21 mouse cellular contexts compared by ENCODE assay signal in genomic region chr10:45004037-45004653, GRCm38 (mm10).
DNase-seq lines count a peak whose midpoint lies in the region; ATAC-seq lines count a peak whose summit lies in the region.
"Had no signal": no experiment of that assay in that cellular context is flagged by ENCODE, and none has a peak within 500 bp of the region (broad histone marks: within the 10 kb centered on the region; RNA-seq: fewer than 3 reads in every experiment).

No protein-coding gene starts in this region.

- DNase-seq in heart, adult 8-10 months (ENCODE audit: low spot score), result no peak
- peak; percentile 9 to 18 for DNase-seq in heart, postnatal 10 days
- DNase-seq in Muller cell, postnatal 12 days (ENCODE audit: inconsistent ontology term), result peak; percentile 30
- DNase-seq in layer of hippocampus, adult 11-12 months (ENCODE audit: low spot score), result no peak
- no peak for DNase-seq in layer of hippocampus, postnatal 25 days (ENCODE audit: extremely low spot score in 1 of 2, low spot score in 1 of 2)
- DNase-seq: cerebellum, adult 11 months; cerebellum, adult 8-10 months; embryo, embryonic 11 days; gastrocnemius, adult 2 months; gastrocnemius, postnatal 25 days had no signal

- no peak overlapping the region for H3K27ac ChIP-seq in heart, embryonic 13.5 days (replicated peaks)
- H3K27ac ChIP-seq in heart, embryonic 12.5 days (ENCODE audit: poor library complexity, severe bottlenecking), result no peak overlapping the region
- H3K27ac ChIP-seq: embryonic facial prominence, embryonic 15.5 days; forebrain, embryonic 10.5 days; gastrocnemius, adult 2 months; hindbrain, embryonic 10.5 days; hindbrain, embryonic 14.5 days had no signal

- 50% methylated on average over 9 of the region's 9 CpGs for WGBS in heart, embryonic 13.5 days
- WGBS in heart, embryonic 12.5 days, result 55% methylated on average over 9 of the region's 9 CpGs

- no peaks in the 10 kb centered on the region for H3K36me3 ChIP-seq in heart, embryonic 13.5 days
- no peaks in the 10 kb centered on the region for H3K36me3 ChIP-seq in heart, embryonic 12.5 days
- H3K36me3 ChIP-seq: embryonic facial prominence, embryonic 15.5 days; forebrain, embryonic 10.5 days; heart, embryonic 15.5 days; hindbrain, embryonic 10.5 days; intestine, embryonic 15.5 days had no signal

- H3K27me3 ChIP-seq in heart, embryonic 13.5 days (replicated peaks), result no peaks in the 10 kb centered on the region
- 0 out of 2 replicates have a peak, but pooled peaks cover 3% of the 10 kb centered on the region for H3K27me3 ChIP-seq in heart, embryonic 12.5 days (replicated peaks)
- H3K27me3 ChIP-seq: embryonic facial prominence, embryonic 15.5 days; heart, embryonic 15.5 days; intestine, embryonic 15.5 days had no signal

- peak; percentile 31; the same call in 1 of the 2 replicates for ATAC-seq in heart, embryonic 13.5 days (ENCODE audit: extremely low read depth, insufficient number of reproducible peaks, low FRiP score, low TSS enrichment)
- ATAC-seq in heart, embryonic 12.5 days (ENCODE audit: insufficient number of reproducible peaks, low FRiP score), result no peak
- ATAC-seq in megakaryocyte-erythroid progenitor cell, adult 5-6 weeks (replicated peaks; ENCODE audit: low FRiP score, low TSS enrichment, poor library complexity, severe bottlenecking), result peak; percentile 38
- ATAC-seq: forebrain, embryonic 14.5 days; intestine, embryonic 15.5 days had no signal

- H3K4me2 ChIP-seq in heart, embryonic 13.5 days, result no peak overlapping the region
- H3K4me2 ChIP-seq in heart, embryonic 12.5 days, result no peak overlapping the region
- H3K4me2 ChIP-seq: hindbrain, embryonic 14.5 days had no signal

- no peak overlapping the region for H3K4me3 ChIP-seq in heart, embryonic 13.5 days
- no peak overlapping the region for H3K4me3 ChIP-seq in heart, embryonic 12.5 days
- H3K4me3 ChIP-seq: embryonic facial prominence, embryonic 15.5 days; erythroblast, embryonic 14.5 days; forebrain, embryonic 10.5 days; gastrocnemius, adult 2 months; heart, embryonic 15.5 days; hindbrain, embryonic 10.5 days; intestine, embryonic 15.5 days had no signal

- H3K9me3 ChIP-seq in heart, embryonic 13.5 days, result no peaks in the 10 kb centered on the region
- no peaks in the 10 kb centered on the region for H3K9me3 ChIP-seq in heart, embryonic 12.5 days (replicated peaks)
- H3K9me3 ChIP-seq: embryonic facial prominence, embryonic 15.5 days; forebrain, embryonic 10.5 days; heart, embryonic 15.5 days; hindbrain, embryonic 10.5 days; intestine, embryonic 15.5 days had no signal

- intact Hi-C loops in heart, postnatal 10 days (cut with DNase I), result loop anchor here (5.0 to 10.0 kb wide), 2 partner anchors 249 to 477 kb away; partner anchors contain the start of gene Prdm1

- peaks cover 21% of the 10 kb centered on the region for H3K4me1 ChIP-seq in heart, embryonic 13.5 days
- H3K4me1 ChIP-seq in heart, embryonic 12.5 days (replicated peaks), result peaks cover 19% of the 10 kb centered on the region

- H3K9ac ChIP-seq in heart, embryonic 13.5 days, result no peak overlapping the region
- H3K9ac ChIP-seq in heart, embryonic 12.5 days, result no peak overlapping the region
- H3K9ac ChIP-seq: embryonic facial prominence, embryonic 15.5 days; heart, embryonic 15.5 days; hindbrain, embryonic 14.5 days; intestine, embryonic 15.5 days had no signal

Comparison
In these comparisons a context has a peak if more than half of its experiments do, and no peak if none do; other contexts are left out.
1. DNase-seq: peak in heart, postnatal 10 days (2 of 2) and Muller cell, postnatal 12 days (single experiment); none in heart, adult 8-10 months (single experiment), layer of hippocampus, adult 11-12 months (single experiment) and layer of hippocampus, postnatal 25 days (0 of 2).